Mouse (Mus musculus): Measurements from ENCODE around the gene Mthfd1.

DNA sequence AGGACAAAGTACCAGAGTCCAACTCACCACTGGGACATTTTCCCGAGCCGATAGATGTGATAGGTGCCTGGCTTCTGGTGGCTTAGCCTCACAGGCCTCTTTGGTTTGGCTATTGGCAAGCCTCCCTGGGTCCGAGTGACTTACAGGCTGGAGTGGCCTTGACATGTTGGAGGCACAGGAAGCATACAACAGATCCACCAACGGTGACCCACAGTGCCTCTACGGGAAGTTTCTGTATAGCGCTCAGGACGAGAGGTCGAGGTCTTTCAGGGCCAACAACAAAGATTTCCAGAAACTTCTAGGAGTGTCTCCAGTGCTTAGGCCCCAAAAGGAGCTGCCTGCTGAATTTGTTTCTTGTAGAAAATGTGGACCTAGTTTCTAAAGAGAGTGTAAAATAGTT is 10.1 kb upstream of the Mthfd1 start:
- TF ChIP-seq CTCF (IDR thresholded peaks at IDR 0.05; ENCODE audit: control insufficient read depth, insufficient read depth, insufficient replicate concordance, low read depth, low read length) (no peak), POLR2A (IDR thresholded peaks at IDR 0.05; ENCODE audit: control insufficient read depth, low read depth, low read length) (no peak)

Measured in testis, adult 2 months (tissue).